Mouse (Mus musculus) thymus, postnatal 36 days (tissue): ENCODE data around the gene Eef2.
"Not testable (repeated sequence)": the region's sequence is repeated elsewhere in the genome, so short reads cannot be mapped to it uniquely, and the experiment has no call there.

ENCODE experiments used
- DNase-seq, 2 experiments: peaks; one replicate each; pipeline ENCODE4 v3.0.0; 2022; ENCODE audit warnings: mixed read lengths in 2 of 2

Eef2 gene

DNA sequence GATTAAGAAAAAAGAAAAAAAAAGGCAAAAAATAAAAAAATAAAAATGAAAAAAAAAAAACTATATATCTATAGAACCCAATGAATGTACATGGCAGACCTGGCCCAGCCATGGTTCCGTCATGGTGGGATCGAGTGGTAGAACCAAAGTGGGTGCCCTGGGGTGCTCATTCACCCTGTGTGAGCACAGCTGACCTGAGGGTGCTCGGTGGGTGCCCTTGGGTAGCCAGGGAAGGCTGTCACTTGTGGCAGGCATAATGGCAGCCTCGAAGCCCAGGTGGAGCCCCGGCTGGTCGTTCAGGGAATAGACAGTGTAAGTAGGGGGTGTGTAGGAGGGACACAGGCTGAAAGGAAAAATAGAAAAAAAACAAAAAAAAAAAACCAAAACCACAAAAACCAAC is 25.2 kb upstream of the Eef2 start:
- no peak for DNase-seq

DNA sequence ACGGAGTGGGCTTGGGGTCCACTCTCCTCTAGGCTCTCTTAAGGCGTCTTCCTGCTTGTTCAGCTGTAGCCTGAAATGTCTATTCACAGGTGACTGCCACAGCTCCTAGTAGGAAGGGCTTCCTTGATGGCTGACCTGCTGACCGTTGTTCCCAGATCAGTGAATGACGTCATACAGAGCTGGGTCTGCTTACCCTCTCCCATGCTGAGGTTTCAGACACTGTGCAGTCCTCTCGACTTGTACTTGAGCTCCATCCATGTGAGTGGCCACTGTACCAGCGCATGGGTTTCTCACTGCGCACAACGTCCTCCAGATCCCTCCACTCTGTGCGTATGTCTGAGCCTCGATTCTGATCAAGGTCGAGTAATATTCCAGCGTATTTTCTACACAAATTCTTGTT is 23.8 kb upstream of the Eef2 start:
- DNase-seq = no peak

DNA sequence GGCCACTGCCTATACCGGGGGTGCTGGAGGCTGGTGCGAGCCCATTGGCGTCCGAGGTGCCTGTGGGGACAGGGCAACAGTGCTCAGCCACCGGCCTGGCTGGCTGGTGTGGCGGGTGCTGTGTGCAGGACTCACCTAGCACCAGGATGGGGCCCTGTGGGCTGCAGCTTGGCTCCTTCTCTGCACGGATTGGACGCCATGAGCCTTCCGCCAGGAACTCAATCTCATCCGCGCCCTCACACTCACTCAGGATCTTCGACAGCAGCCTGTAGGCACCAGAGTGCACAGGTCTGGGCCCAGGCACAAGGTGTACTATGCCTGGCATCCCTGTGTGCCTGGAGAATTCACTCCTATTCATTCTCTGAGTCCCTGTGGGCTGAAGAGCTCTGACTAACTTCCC is 22.1 kb upstream of the Eef2 start:
- no peak for DNase-seq

DNA sequence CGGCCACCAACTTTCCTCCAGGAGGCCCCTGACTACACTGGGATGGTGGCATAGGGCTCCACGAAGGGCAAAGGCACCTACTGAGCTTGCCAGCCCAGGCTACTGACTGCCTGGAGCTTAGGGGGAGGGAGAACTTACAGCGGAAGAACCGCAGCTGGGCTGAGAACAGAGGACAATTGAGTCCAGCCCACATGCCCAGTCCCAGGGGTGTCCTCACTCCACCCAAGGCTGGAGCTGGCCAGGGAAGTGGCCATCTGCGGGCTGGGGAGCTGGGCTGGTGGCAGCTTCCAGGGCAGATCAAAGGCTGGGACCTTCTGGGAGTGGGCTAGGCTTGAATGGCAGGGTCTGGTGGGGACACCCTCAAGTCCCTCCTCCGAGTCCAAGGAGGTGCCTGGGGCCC is 21.7 kb upstream of the Eef2 start:
- no peak for DNase-seq

DNA sequence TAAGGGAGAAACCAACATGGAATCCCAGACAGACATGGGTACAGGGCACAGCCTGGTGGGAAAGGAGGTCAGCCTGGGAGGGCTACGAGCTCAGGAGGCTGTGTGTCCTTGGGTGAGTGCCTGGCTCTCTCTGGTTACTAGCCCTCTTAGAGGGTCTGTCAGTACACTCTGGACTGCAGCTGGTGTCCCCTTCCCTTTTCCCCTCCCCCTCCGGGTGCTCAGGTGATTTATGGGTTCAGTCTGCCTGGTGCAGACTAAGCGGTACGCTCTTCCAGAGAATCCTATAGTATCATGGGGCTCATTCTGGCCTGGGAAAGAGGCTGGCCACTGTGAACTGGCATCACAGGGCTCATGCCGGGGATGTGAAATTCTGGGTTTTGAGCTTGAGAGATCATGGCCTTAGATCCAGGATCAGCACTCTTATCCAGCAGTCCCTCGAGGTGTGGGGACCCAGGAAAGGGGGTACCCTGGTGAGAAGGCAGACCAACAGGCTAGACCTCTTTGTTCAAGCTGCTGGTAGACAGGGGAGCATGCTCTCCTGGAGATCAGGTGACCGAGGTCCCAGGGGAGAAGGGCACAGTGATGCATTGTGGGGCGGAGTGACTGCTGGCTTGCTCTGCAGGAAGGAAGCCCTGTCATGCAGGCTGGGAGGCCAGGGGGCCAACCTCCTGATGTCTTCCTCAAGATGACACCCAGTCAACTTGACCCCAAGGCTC is 14.7 kb upstream of the Eef2 start:
- DNase-seq = no peak

DNA sequence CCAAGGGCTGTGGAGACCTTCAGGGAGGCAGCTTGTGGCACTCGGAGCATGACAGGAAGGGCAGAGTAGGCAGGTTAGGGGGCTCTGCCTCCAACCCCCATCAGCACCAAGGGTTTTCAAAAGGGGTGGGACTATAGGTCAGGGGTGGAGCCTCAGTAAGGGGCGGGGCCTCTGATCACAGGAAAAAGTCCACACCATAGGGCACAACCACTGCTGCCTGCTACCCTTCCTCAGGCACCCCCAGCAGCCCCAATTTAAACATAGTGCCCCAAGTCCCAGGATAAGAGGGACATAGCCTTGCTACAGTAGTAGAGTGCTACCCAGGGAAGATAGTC is 14.1 kb upstream of the Eef2 start:
- DNase-seq = no peak

DNA sequence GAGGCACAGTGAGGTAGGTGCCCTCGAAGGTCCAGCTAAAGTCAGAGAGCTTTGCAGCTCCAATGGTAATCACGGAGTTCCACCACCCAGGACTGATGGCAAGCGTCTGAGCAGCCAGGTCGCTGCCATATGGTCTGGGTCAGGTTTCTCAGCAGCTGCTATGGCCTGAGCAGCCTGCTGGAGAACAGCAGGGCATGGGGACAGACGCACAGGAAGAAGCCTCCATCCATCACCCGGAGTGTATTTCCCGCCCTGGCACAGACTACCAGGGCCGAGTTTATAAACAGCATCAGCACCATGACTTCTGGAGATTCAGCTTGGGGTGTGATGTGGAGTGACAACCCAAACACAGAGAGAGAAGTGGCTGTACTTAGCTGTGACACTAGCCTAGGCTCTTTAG is 11.3 kb upstream of the Eef2 start:
- DNase-seq = no peak

DNA sequence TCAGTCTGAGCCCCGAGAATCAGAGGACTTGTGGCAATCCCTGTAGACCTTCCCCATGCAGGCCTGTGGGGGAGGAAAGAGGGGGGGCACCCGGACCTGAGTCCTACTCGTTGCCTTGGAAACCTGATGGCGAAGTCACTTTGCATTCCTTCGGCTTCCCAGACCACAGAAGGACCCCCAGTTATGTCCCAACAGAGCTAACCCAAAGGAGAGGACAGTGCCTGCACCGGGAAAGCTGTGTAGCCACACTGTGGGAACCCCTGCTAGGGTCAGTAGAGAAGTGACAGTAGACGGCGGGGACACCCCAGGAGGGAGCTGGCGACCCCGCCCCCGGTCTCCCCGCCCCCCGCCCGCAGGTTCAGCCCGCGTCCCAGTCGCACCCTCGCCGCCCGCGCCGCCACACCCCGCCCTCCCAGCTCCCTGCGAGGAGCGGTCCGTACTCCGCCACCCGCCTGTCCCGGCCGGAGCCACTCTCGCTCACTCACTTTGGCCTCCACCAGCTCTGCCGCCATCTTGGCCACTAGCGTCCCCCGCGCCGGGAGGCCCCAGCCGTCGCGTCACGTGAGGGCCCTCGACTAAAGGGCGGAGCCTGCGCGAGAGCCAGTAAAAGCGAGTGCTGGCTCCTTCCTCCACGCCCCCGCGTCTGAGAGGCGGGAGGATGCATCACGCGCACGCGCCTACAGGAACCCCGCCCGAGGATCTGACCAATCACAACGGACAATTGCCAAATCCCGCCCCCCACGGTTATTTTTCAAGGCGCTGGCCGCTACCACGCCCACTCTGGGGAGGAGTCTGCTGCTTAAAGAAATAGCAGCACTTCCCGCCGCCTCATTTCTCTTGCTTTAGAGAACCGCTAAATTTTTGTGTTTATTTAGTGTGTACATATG is 9.0 kb upstream of the Eef2 start, which contains the start of gene Pias4:
Pias4 (minus strand) TSS at position 724 of the 887 bp plus-strand sequence.
- peak; percentile 100 for DNase-seq

DNA sequence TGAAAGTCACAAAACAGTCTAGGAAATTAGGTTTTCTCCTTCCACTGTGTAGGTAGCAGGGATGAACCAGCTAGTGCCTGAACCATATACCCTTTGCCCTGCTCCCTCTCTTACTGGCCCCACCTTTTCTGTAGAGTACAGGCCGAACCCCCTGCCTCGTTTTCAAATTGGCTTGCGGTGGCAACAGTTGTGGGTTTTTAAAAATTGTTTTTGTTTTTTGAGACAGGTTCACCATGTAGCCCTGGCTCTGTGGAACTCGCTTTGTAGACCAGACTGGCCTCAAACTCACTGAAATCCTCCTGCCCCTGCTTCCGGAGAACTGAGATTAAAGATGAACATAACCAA is 8.4 kb upstream of the Eef2 start:
- no peak for DNase-seq

DNA sequence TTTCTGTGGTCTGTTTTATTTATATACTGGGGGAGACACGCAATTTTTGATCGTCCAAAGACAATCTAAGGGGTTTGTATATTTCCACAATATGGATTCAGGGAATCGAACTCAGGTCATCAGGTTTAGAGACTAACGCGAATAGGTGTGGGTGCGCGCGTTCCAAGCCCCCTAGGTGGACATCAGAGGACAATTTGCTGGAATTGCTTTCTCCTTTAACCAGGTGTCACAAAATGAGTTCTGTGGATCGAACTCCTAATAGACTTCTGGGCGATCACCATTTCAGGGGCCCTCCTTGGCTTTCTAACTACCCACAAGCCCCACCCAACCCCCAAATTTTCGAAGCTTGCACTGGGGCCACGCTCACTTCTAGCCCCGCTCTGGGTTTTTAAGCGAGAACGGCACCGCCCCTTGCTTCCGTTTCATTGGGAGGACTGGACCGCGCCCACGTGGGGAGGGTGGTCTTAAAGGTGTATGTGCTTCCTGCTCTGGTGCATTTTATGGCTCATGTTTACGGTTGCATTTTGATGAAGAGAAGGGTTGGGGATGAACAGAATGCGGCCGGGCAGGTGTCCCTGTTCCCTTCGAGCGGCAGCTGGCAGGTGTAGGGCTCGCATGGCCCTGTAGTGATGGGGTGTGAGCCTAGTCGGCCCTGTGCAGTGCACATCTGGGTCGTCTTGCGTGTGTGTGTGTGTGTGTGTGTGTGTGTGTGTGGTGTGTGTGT is 7.7 kb upstream of the Eef2 start:
- DNase-seq = peak; percentile 88 to 93

DNA sequence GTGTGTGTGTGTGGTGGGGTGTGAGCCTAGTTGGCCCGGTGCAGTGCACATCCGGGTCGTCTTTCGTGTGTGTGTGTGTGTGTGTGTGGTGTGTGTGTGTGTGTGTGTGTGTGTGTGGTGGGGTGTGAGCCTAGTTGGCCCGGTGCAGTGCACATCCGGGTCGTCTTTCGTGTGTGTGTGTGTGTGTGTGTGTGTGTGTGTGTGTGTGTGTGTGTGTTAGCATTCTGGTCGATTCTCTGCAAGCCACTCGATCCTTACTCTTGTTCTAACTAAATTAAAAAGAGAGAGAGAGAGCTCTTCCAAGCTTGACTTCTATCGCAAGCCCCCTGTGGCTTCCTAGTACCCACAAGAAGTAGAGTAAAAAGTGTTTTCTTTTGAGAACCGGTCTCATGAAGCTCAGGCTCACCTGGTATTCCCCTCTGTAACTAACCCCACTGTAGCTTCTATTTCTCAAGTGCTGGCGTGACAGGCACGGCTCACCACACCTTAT is 7.0 kb upstream of the Eef2 start:
- DNase-seq = peak; percentile 57 to 61

DNA sequence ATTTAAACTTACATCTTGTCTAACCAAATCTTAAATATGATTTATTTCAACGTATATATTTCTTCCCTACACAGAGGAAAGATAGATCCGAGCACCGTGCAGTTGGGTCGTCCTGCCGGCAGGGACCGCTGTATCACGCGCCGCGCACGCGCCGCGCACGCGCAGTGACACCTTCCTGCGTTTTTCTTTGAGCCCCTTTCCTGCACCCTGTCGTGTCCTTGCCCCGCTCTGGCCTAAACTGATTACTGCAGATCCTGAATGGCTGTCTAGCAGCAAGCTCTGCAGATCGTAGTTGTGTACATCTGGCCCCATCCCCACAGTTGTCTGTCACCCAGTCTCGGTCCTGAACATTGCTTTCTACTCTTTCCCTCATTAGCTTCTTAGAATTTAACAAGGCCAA is 3.3 kb upstream of the Eef2 start:
- peak; percentile 85 to 86 for DNase-seq

DNA sequence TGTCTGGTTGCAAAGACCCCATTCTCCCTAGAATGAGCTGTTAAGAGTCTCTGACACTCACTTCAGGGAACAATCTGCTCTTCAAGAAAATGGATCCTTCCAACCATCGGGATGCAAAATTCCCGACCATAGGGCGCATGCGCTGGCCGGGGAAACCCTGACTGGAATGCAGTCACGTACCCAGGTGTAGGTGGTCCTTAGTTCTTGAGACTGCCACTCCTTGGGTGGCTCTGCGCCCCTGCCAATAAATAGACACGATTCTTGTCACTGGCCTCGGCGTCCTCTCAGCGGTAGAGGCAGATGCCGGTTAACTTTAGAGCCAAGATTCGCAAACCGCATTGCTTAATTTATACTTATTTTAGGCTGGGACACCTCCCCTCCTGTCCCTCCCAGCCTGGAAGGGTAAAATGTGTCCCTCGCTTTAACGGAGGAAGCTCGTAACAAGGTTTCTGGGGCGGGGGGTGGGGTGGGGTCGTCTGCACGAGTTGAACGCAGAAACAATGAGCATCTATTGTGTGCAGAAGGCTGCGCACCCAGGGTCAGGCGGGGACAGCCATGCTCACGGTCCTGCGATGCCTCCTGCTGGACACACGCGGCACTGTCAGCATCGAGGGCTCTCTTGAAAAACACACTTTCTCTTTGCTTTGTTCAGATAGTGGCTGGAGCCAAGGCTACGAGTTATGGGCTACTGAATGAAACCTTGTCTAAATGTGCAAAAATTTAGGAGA is 1.6 kb upstream of the Eef2 start:
- DNase-seq = peak; percentile 91 to 94

DNA sequence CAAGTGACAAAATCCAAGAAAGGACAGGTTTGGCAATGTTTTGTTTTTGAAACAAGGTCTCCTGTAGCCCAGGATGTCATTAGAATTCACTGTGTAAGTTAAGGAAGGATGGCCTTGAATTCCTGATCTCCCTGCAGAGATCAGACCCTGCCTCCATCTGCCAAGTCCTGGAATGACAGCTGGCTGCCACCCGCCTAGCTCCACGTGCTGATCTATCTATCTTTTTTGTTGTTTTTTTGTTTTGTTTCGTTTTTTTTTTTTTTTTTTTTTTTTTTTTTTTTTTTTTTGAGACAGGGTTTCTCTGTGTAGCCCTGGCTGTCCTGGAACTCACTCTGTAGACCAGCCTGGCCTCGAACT is 1.1 kb upstream of the Eef2 start:
- DNase-seq = peak in 1 of 2 experiments; percentile 30

DNA sequence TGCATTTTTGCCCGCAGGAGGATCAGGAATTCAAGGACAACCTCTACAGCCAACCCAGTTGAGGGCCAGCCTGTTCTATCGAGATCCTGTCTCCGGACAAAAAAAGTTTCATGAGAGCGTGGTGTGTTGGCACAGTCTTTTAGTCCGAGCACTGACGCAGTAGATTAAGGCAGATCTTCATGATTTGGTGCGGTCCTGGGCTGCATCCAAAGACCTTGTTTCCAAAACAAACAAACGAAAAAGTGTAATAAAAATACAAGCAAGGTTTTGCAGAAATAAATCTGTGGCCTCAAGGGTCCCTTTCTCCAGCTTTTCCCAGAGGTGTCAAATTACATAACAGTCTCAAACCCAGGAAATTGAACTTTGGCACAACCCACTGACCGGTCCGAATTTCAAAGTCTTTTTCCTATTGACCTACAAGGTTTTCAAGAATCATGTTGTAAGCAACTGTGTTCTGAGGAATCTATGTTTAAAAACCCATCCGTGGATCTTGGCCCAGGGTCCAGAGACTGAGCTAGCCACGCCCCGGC is 430 bp upstream of the Eef2 start:
- peak in 1 of 2 experiments; percentile 23 for DNase-seq

DNA sequence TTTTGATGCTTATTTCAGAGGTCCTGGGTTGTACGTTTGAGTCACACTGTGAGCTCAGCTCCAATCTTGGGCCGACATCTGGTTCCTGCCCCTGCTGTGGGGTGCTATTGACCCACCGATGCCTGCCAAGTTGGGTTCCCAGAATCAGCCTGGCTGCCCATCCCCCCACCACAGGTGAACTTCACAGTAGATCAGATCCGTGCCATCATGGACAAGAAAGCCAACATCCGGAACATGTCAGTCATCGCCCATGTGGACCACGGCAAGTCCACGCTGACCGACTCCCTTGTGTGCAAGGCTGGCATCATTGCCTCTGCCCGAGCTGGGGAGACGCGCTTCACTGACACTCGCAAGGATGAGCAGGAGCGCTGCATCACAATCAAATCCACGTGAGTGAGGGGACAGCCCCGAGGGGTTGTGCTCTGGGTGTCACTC is 1.1 kb downstream of the Eef2 start:
- peak in 1 of 2 experiments; percentile 61 for DNase-seq

DNA sequence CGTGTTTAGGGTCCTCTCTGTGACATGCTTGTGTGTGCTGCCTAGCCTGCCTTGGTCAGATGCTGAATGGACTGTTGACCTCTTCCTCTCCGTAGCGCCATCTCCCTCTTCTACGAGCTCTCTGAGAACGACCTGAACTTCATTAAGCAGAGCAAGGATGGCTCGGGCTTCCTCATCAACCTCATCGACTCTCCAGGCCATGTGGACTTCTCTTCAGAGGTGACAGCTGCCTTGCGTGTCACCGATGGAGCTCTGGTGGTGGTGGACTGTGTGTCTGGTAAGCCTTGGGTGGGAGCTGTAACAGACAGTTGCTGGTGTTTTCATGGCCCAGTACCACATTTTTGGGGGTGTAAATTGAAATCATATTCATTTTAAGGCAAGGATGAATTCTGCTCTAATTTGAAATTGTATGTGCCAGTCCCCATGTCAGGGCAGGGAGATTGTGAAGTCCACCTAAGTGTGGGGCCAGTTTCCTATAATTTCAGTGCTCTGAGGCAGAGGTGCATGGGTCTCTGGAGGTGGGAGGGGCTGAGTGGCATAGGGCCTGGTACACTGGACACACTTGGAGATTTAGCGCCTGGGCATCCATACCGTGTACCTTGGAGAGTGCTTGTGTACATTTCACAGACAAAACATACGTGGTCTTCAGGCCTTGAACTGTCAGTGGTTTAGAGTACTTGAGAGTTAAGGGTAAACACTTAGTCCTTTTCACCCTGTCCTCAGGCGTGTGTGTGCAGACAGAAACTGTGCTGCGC is 1.7 kb downstream of the Eef2 start:
- no peak for DNase-seq

DNA sequence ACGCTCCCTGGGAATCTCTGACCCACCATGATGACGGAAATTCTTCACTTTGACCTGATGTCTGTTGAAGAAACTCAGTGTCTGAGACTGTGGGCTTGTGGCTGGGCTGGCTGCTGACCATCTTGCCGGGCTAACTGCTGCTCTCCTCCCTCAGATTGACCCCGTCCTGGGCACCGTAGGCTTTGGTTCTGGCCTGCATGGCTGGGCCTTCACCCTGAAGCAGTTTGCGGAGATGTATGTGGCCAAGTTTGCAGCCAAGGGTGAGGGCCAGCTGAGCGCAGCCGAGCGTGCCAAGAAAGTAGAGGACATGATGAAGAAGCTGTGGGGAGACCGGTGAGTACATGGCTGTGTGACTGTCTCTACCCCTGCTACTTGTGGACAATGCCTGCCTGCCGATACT is 2.5 kb downstream of the Eef2 start:
- DNase-seq = no peak

DNA sequence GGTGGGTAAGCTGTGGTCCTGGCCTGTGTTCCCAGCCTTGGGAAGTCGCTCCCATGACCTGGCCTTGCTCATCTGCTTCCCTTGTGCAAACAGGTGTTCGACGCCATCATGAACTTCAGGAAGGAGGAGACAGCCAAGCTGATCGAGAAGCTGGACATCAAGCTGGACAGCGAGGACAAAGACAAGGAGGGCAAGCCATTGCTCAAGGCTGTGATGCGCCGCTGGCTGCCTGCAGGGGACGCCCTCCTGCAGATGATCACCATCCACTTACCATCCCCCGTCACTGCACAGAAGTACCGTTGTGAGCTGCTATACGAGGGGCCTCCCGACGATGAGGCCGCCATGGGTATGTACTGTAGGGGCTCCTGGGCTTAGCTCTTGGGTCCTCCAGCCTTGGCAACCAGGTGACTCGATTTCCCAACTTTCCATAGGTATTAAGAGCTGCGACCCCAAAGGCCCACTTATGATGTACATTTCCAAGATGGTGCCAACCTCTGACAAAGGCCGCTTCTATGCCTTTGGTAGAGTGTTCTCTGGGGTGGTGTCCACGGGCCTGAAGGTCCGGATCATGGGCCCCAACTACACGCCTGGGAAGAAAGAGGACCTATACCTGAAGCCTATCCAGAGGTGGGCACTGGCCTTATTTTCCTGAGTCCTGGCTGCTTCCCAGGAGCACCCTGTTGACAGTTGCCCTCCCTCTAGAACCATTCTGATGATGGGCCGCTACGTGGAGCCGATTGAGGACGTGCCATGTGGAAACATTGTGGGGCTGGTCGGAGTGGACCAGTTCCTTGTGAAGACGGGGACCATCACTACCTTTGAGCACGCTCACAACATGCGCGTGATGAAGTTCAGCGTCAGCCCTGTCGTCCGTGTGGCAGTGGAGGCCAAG is 3.3 kb downstream of the Eef2 start:
- peak in 1 of 2 experiments; percentile 15 for DNase-seq

DNA sequence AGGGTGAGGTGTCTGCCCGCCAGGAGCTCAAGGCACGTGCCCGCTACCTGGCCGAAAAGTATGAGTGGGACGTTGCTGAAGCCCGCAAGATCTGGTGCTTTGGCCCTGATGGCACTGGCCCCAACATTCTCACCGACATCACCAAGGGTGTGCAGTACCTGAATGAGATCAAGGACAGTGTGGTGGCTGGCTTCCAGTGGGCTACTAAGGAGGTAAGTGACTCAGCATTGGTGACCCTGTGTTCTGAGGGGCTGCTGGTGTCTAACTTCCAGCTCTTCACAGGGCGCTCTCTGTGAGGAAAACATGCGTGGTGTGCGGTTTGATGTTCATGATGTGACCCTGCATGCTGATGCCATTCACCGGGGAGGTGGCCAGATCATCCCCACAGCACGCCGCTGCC is 4.5 kb downstream of the Eef2 start:
- DNase-seq = no peak

DNA sequence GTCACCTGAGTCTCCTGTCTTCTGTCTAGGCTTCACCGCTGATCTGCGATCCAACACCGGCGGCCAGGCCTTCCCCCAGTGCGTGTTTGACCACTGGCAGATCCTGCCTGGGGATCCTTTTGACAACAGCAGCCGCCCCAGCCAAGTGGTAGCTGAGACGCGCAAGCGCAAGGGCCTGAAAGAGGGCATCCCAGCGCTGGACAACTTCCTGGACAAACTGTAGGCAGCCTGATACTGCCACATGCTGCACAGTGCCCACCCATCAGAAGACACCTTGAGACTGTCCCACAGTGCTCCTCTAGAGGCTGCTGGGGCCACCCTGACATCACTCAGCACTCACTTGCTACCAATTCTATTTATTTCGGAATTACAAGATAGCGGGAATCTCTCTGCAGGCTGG is 5.4 kb downstream of the Eef2 start:
- not testable (repeated sequence) for DNase-seq
